Mouse (Mus musculus) intestine, embryonic 14.5 days (tissue): ENCODE measurements around the gene Prkag2. TPM values are rescaled to one million over a fixed set of nuclear protein-coding genes. Genes with fewer than 3 reads are reported as not detected.
A peak's percentile ranks its signal among the peaks of the same experiment; 100 is the strongest.

Source experiments
- ATAC-seq: fragments of 200-750 bp; cut with Nextera tagmentation; replicated peaks from 2 replicates; pipeline ENCODE4 v1.8.0; 2017; ENCODE audit warnings: low read depth, moderate number of reproducible peaks, moderate TSS enrichment, moderate library complexity; ENCODE audit not compliant: low FRiP score, low TSS enrichment
- DNase-seq: peaks from one replicate; pipeline ENCODE4 v3.0.0-alpha.2; 2018; ENCODE audit warnings: low spot score
- H3K27ac ChIP-seq: fragments of 300-500 bp; sonication (generic); 2 replicates; pipeline ENCODE4 v1.5.1; 2014; ENCODE audit warnings: low read depth, mild to moderate bottlenecking, control low read depth
- H3K27me3 ChIP-seq: fragments of 300-500 bp; sonication (generic); replicated peaks from 2 replicates; pipeline ENCODE4 v1.6.1; 2014; ENCODE audit warnings: low read length, control low read depth; ENCODE audit not compliant: control insufficient read depth, insufficient read depth
- H3K36me3 ChIP-seq: fragments of 300-500 bp; sonication (generic); 2 replicates; pipeline ENCODE4 v1.6.1; 2014; ENCODE audit warnings: low read length, control low read depth; ENCODE audit not compliant: control insufficient read depth, insufficient read depth
- H3K4me1 ChIP-seq: fragments of 300-500 bp; sonication (generic); replicated peaks from 2 replicates; pipeline ENCODE4 v1.6.1; 2014; ENCODE audit warnings: low read length, control low read depth, mixed read lengths; ENCODE audit not compliant: control insufficient read depth, insufficient read depth
- H3K4me2 ChIP-seq: fragments of 300-500 bp; sonication (generic); 2 replicates; pipeline ENCODE4 v1.6.1; 2014; ENCODE audit warnings: low read length
- H3K4me3 ChIP-seq: fragments of 300-500 bp; sonication (generic); 2 replicates; pipeline ENCODE4 v1.5.1; 2014; ENCODE audit warnings: low read depth, low read length, control low read depth, mixed read lengths
- H3K9ac ChIP-seq: fragments of 300-500 bp; sonication (generic); 2 replicates; pipeline ENCODE4 v1.6.1; 2014; ENCODE audit warnings: mild to moderate bottlenecking, low read length
- H3K9me3 ChIP-seq: fragments of 300-500 bp; sonication (generic); 2 replicates; pipeline ENCODE4 v1.6.1; 2016; ENCODE audit warnings: low read length, control low read depth; ENCODE audit not compliant: control insufficient read depth
- WGBS: fragments of 180-500 bp; shearing (Covaris S2); extraction: QIAGEN DNeasy Blood & Tissue Kit; methylation state at CpG from one replicate; pipeline ENCODE4 v1.1.7; 2014; 5-methylcytosine and 5-hydroxymethylcytosine counted together
- polyA plus RNA-seq: library from polyadenylated mRNA; unstranded; fragments of >200 nt; fragmentation: Nextera tagmentation; extraction: Ambion mirVana; gene quantifications from 2 replicates; pipeline ENCODE4 v1.2.1, GENCODE M21; 2014

The Prkag2 gene
- polyA plus RNA-seq, 1 experiment from 2014 or later: 52.1 TPM

GRCm38 (mm10) chr5:24979968-24980345 is 120.5 kb downstream of the Prkag2 start:
- Histone ChIP-seq H3K4me2 (no peak overlapping the region), H3K27ac (no peak overlapping the region), H3K36me3 (no peaks in the 10 kb centered on the region), H3K4me1 (peaks cover 4% of the 10 kb centered on the region; the same call in 1 of the 2 replicates), H3K27me3 (no peaks in the 10 kb centered on the region), H3K9ac (no peak overlapping the region), H3K4me3 (no peak overlapping the region), H3K9me3 (no peaks in the 10 kb centered on the region)
- ATAC-seq (no peak), DNase-seq (no peak)
- 57% methylated on average over 10 of the region's 10 CpGs for WGBS

- WGBS: 53% methylated on average over 4 of the region's 4 CpGs
- DNase-seq: no peak
- Histone ChIP-seq H3K27ac (peak overlapping the region; percentile 12), H3K36me3 (no peaks in the 10 kb centered on the region), H3K4me2 (no peak overlapping the region), H3K27me3 (no peaks in the 10 kb centered on the region), H3K9ac (no peak overlapping the region), H3K9me3 (no peaks in the 10 kb centered on the region), H3K4me3 (no peak overlapping the region), H3K4me1 (peaks cover 4% of the 10 kb centered on the region; the same call in 1 of the 2 replicates)
- peak; percentile 65; the same call in 1 of the 2 replicates for ATAC-seq
These were observed 121.0 kb downstream of the Prkag2 start for GRCm38 (mm10) chr5:24979312-24979967.

DNA sequence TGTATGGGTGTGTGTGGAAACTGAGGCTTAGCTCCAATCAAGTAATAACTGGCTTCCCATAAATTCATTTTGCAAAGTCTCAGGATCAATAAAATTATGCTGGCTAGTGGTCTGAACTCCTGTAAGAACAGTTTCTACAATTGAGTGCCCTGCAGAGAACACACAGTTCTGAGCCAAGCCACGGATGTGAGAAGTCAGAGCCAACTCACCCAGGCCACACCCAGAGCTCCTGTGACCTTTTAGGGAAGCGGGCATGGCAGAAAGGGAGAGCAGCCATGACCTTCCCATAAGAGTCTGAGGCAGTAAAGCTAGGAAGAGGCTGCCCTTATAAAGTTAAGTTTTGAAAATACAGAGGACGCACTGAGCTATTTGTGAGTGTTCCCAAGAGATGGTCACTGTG is 123.5 kb downstream of the Prkag2 start:
- no peaks in the 10 kb centered on the region for H3K9me3 ChIP-seq
- DNase-seq (no peak), ATAC-seq (no peak)
- H3K36me3 ChIP-seq: no peaks in the 10 kb centered on the region
- peaks cover 4% of the 10 kb centered on the region; the same call in 1 of the 2 replicates for H3K4me1 ChIP-seq
- H3K9ac ChIP-seq: no peak overlapping the region
- no peak overlapping the region for H3K4me2 ChIP-seq
- 76% methylated on average over 3 of the region's 3 CpGs for WGBS
- no peak overlapping the region for H3K4me3 ChIP-seq
- H3K27me3 ChIP-seq: no peaks in the 10 kb centered on the region
- no peak overlapping the region for H3K27ac ChIP-seq

DNA sequence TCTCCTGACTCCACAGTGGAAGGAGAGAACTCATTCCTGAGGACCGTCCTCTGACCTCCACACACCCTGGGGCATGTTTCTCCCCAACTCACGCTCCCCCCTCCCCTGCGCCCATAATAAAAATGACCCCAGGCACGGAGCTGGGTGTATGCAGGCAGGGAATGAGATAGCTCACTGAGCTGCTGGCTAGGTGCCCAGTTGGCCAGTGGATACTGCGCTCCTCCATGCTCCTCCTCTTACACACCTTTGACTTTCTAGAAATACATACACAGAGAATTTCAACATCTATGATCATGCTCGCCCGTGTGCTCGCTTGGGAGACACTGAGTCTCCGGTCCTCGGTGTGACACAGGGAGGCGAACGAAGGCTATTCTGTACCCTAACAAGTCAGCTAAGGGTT is 124.2 kb downstream of the Prkag2 start:
- H3K9me3 ChIP-seq: no peaks in the 10 kb centered on the region
- H3K27me3 ChIP-seq: no peaks in the 10 kb centered on the region
- no peak overlapping the region for H3K4me3 ChIP-seq
- DNase-seq: no peak
- no peak for ATAC-seq
- H3K4me1 ChIP-seq: peaks cover 4% of the 10 kb centered on the region; the same call in 1 of the 2 replicates
- WGBS: 75% methylated on average over 12 of the region's 12 CpGs
- H3K36me3 ChIP-seq: no peaks in the 10 kb centered on the region
- no peak overlapping the region for H3K4me2 ChIP-seq
- H3K27ac ChIP-seq: no peak overlapping the region
- H3K9ac ChIP-seq: no peak overlapping the region

- no peak for DNase-seq
- Histone ChIP-seq H3K4me2 (no peak overlapping the region), H3K9ac (no peak overlapping the region), H3K4me3 (no peak overlapping the region), H3K27me3 (no peaks in the 10 kb centered on the region), H3K4me1 (peaks cover 4% of the 10 kb centered on the region; the same call in 1 of the 2 replicates), H3K9me3 (no peaks in the 10 kb centered on the region), H3K27ac (no peak overlapping the region), H3K36me3 (no peaks in the 10 kb centered on the region)
- WGBS: 70% methylated on average over 7 of the region's 7 CpGs
- no peak for ATAC-seq
These were observed 125.3 kb downstream of the Prkag2 start for GRCm38 (mm10) chr5:24975100-24975499.

- no peak overlapping the region for H3K4me3 ChIP-seq
- H3K4me1 ChIP-seq: peaks cover 6% of the 10 kb centered on the region; the same call in 1 of the 2 replicates
- no peak overlapping the region for H3K9ac ChIP-seq
- no peak for ATAC-seq
- 79% methylated on average over 9 of the region's 9 CpGs for WGBS
- H3K27ac ChIP-seq: no peak overlapping the region
- no peaks in the 10 kb centered on the region for H3K9me3 ChIP-seq
- H3K36me3 ChIP-seq: no peaks in the 10 kb centered on the region
- H3K4me2 ChIP-seq: no peak overlapping the region
- no peak for DNase-seq
- H3K27me3 ChIP-seq: no peaks in the 10 kb centered on the region
These were observed 126.7 kb downstream of the Prkag2 start for GRCm38 (mm10) chr5:24973672-24974225.

- peaks cover 6% of the 10 kb centered on the region; the same call in 1 of the 2 replicates for H3K4me1 ChIP-seq
These were observed 127.2 kb downstream of the Prkag2 start for GRCm38 (mm10) chr5:24973228-24973627.

DNA sequence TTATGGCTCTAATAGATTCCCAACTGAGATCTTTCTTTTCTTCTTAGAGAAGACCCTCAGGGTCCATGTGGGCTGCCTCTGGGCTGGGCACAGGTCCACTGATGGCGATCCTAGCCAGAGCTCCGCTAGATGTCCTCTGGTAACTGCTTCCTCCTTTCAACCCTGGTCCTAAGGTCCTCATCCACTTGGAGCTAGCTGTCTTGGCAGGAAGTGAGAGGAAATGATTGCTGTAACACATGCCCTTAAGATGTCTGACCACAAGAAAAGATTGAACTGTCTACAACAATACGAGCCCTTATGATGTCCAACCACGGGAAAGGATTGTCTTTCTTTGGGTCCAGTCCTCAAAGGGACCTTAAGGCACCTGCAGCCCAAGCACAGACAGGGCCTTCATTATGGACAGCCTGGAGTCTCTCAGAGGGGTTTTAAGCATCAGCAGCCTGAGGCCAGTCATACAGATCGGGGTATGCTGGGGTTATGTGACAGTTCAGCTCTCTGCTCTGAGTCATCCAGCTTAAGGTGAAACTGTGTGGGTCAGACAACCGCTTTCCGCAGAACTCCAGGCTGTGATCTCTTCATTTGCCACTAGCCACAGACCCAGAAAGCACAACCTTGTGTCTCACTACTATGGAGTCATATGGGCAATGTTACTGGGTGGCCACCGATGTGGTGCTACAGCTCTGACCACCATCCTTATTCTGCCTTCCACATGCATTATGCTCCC is 129.7 kb downstream of the Prkag2 start:
- H3K9ac ChIP-seq: no peak overlapping the region
- no peak overlapping the region for H3K27ac ChIP-seq
- ATAC-seq (no peak), DNase-seq (no peak)
- H3K4me3 ChIP-seq: no peak overlapping the region
- H3K9me3 ChIP-seq: no peaks in the 10 kb centered on the region
- H3K4me1 ChIP-seq: peaks cover 3% of the 10 kb centered on the region; the same call in 1 of the 2 replicates
- 88% methylated on average over 8 of the region's 8 CpGs for WGBS
- no peaks in the 10 kb centered on the region for H3K36me3 ChIP-seq
- no peak overlapping the region for H3K4me2 ChIP-seq
- H3K27me3 ChIP-seq: no peaks in the 10 kb centered on the region

More at GRCm38 (mm10) chr5:24973228-24973627, 127.2 kb downstream of the Prkag2 start:
- DNase-seq (no peak), ATAC-seq (no peak)
- Histone ChIP-seq H3K4me3 (no peak overlapping the region), H3K27ac (no peak overlapping the region), H3K9me3 (no peaks in the 10 kb centered on the region), H3K9ac (no peak overlapping the region), H3K4me2 (no peak overlapping the region), H3K36me3 (no peaks in the 10 kb centered on the region), H3K27me3 (no peaks in the 10 kb centered on the region)
- WGBS: 68% methylated on average over 13 of the region's 13 CpGs
